Mouse (Mus musculus) bone marrow, adult 2 months (tissue): Measurements from ENCODE around the gene Gm43302.
"Not testable (repeated sequence)": the region's sequence is repeated elsewhere in the genome, so short reads cannot be mapped to it uniquely, and the experiment has no call there.

Source experiments
- CTCF ChIP-seq: fragments of 200-500 bp; IDR thresholded peaks from 2 replicates; pipeline ENCODE4 v1.5.1; 2011; ENCODE audit warnings: low read length, control low read depth; ENCODE audit not compliant: control insufficient read depth, insufficient read depth
- POLR2A ChIP-seq: fragments of 200-500 bp; IDR thresholded peaks from 2 replicates; pipeline ENCODE4 v1.6.1; 2011; ENCODE audit warnings: low read depth, mild to moderate bottlenecking, control low read depth, low read length, borderline replicate concordance; ENCODE audit not compliant: control insufficient read depth

GRCm38 (mm10) chr5:105192536-105192935 lies 101.0 kb downstream of the Gm43302 start:
- TF ChIP-seq CTCF, POLR2A: not testable (repeated sequence)
